Mouse (Mus musculus) left cerebral cortex, adult 2 months (tissue): ENCODE results near the gene Elovl6. TPM values are rescaled to one million over a fixed set of nuclear protein-coding genes. Genes with fewer than 3 reads are reported as not detected.

Experiments used
- DNase-seq, 2 experiments: peaks; one replicate each; pipeline ENCODE4 v3.0.0; 2021 to 2022; ENCODE audit warnings: low spot score in 2 of 2, mixed read lengths in 1 of 2; ENCODE audit errors: extremely low spot score in 1 of 2
- H3K27ac ChIP-seq: fragments of 200-600 bp; 2 replicates; pipeline ENCODE4 v1.8.1; 2022
- H3K4me3 ChIP-seq: fragments of 200-600 bp; 2 replicates; pipeline ENCODE4 v1.8.1; 2022
- CTCF ChIP-seq: fragments of 200-600 bp; IDR thresholded peaks from 2 replicates; pipeline ENCODE4 v1.8.1; 2022; ENCODE audit warnings: antibody characterized with exemption, mild to moderate bottlenecking, moderate library complexity
- intact Hi-C: fragments of 180-260 bp; cut with DNase I; formaldehyde crosslinking; loops from one replicate; pipeline ENCODE4 v1.15.1; 2025
- microRNA-seq, 2 experiments: library from miRNA; unstranded; fragments of <30 nt; microRNA quantifications; one replicate each; pipeline ENCODE4 v1.2.0; 2021
- total RNA-seq, 2 experiments: library from RNA; stranded (reverse); gene quantifications; 2 replicates each; pipeline ENCODE4 v1.2.3; 2021

The Elovl6 gene
- total RNA-seq, 2 experiments from 2014 or later = 27.5 to 29.3 TPM

- TF ChIP-seq CTCF = no peak
- no peak overlapping the region for H3K27ac ChIP-seq
- intact Hi-C loops = loop anchor here (1.0 to 10.0 kb wide), 5 partner anchors 167 to 1683 kb away; no protein-coding TSS in a partner anchor
- no peak overlapping the region for H3K4me3 ChIP-seq
- no peak for DNase-seq
Observed at GRCm38 (mm10) chr3:129687429-129687828, 155.3 kb downstream of the Elovl6 start.

Small RNA genes lying within 50 kb of the gene (microRNA-seq; reads per million reads assigned to microRNA genes)
- 0 reads per million in 2 experiments for gene Gm24515

Other genes with a start within 250 kb of the Elovl6 start
- gene Enpep, start 199.6 kb upstream of the Elovl6 start, total RNA-seq = 1 to 10 TPM; 1.7 to 2.0 TPM
- 1 to 10 TPM; 1.3 to 1.5 TPM for gene Egf, start 223.0 kb downstream of the Elovl6 start, total RNA-seq